Mouse (Mus musculus) ES-E14 (cell line): ENCODE data around the gene Synj1.

Experiments
- CHD2 ChIP-seq: IDR thresholded peaks from 2 replicates; pipeline ENCODE4 v1.6.1; 2014; ENCODE audit warnings: mild to moderate bottlenecking, low read depth, low read length, inconsistent platforms
- HCFC1 ChIP-seq: IDR thresholded peaks from 2 replicates; pipeline ENCODE4 v1.6.1; 2012; ENCODE audit warnings: low read length, inconsistent platforms, borderline replicate concordance; ENCODE audit not compliant: insufficient read depth
- MAFK ChIP-seq: IDR thresholded peaks from 2 replicates; pipeline ENCODE4 v1.6.1; 2014; ENCODE audit warnings: mild to moderate bottlenecking, low read depth, low read length, inconsistent platforms; ENCODE audit not compliant: insufficient read depth
- ZC3H11A ChIP-seq: IDR thresholded peaks from 2 replicates; pipeline ENCODE4 v1.6.1; 2012; ENCODE audit warnings: low read depth, mild to moderate bottlenecking, inconsistent platforms, low read length, borderline replicate concordance
- ZNF384 ChIP-seq: IDR thresholded peaks from 2 replicates; pipeline ENCODE4 v1.6.1; 2012; ENCODE audit warnings: low read depth, low read length, inconsistent platforms

DNA sequence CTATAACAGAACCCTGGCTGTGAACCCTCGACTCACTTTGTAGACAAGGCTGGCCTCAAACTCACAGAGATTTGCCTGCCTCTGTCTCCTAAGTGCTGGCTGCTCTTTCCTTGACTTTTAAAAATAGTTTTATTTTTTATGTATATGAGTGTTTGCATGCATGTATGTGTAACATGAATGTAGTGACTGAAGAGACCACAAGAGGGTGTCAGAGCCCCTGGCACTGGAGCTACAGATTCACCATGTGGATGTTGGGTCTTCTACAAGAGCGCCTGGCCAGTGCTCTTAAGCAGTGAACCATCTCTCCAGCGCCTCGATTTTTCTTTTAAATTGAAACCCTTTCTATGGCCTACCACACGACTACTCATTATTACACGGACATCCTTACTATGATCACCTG is 57.3 kb downstream of the Synj1 start:
- no peak for TF ChIP-seq MAFK
- no peak for TF ChIP-seq CHD2
- TF ChIP-seq HCFC1, result no peak
- no peak for TF ChIP-seq ZNF384
- TF ChIP-seq ZC3H11A, result no peak
